Mouse (Mus musculus) lung, postnatal 0 days (tissue): ENCODE data around the gene Ano10.

ENCODE experiments used
- CTCF ChIP-seq: IDR thresholded peaks from 2 replicates; pipeline ENCODE4 v1.5.1; 2016; ENCODE audit warnings: antibody characterized with exemption, mild to moderate bottlenecking
- EP300 ChIP-seq: IDR thresholded peaks from 2 replicates; pipeline ENCODE4 v1.6.1; 2016; ENCODE audit warnings: antibody characterized with exemption, mild to moderate bottlenecking, control low read depth

- no peak for TF ChIP-seq EP300
- TF ChIP-seq CTCF = no peak
These were observed 22.9 kb downstream of the Ano10 start for GRCm38 (mm10) chr9:122271318-122271717.
